Mouse (Mus musculus): ENCODE data around the gene Cer1. TPM values are rescaled to one million over a fixed set of nuclear protein-coding genes. Genes with fewer than 3 reads are reported as not detected.

Cer1 gene
- not detected for polyA plus RNA-seq (2017; shearing (Covaris generic))

GRCm38 (mm10) chr4:82884636-82885534 is at the start of gene Cer1:
Gene Cer1, minus strand, starts transcription at chr4:82885148.

GRCm38 (mm10) chr4:82859131-82860125 is 25.5 kb downstream of the Cer1 start, which contains the start of gene Zdhhc21:
Gene Zdhhc21, minus strand, starts transcription at chr4:82859958.

Other genes with a start within 250 kb of the Cer1 start
- gene Nfib, start 179.4 kb downstream of the Cer1 start, polyA plus RNA-seq (2017; shearing (Covaris generic)) = under 1 TPM; 0.04 to 0.54 TPM
- 10 to 100 TPM; 11.6 to 20.8 TPM for gene Zdhhc21, start 25.2 kb downstream of the Cer1 start, polyA plus RNA-seq (2017; shearing (Covaris generic))
- under 1 TPM in 1 of 2 experiments, not detected in 1; 0.15 TPM for gene Frem1, start 167.2 kb upstream of the Cer1 start, polyA plus RNA-seq (2017; shearing (Covaris generic))

All from activated CD4-positive, CD25-positive, alpha-beta regulatory T cell (primary cell).